Mouse (Mus musculus): ENCODE data around the gene Gtf2h5. TPM values are rescaled to one million over a fixed set of nuclear protein-coding genes. Genes with fewer than 3 reads are reported as not detected.

Gtf2h5 gene
- total RNA-seq (2021): 10 to 100 TPM; 43.0 to 46.0 TPM
- long read RNA-seq, experiment 1, transcript Gtf2h5-201 (3 exons, 2,245 nt): major isoform, 144 of 159 reads
- long read RNA-seq, experiment 1, partial matches to known transcripts: 15 of 159 reads
- long read RNA-seq, experiment 1, other reads (novel, unspliced or antisense): 0 of 159 reads
- long read RNA-seq, experiment 2, transcript Gtf2h5-201 (3 exons, 2,245 nt): major isoform, 172 of 201 reads
- long read RNA-seq, experiment 2, partial matches to known transcripts: 1 of 201 reads
- long read RNA-seq, experiment 2, other reads (novel, unspliced or antisense): 26 of 201 reads

DNA sequence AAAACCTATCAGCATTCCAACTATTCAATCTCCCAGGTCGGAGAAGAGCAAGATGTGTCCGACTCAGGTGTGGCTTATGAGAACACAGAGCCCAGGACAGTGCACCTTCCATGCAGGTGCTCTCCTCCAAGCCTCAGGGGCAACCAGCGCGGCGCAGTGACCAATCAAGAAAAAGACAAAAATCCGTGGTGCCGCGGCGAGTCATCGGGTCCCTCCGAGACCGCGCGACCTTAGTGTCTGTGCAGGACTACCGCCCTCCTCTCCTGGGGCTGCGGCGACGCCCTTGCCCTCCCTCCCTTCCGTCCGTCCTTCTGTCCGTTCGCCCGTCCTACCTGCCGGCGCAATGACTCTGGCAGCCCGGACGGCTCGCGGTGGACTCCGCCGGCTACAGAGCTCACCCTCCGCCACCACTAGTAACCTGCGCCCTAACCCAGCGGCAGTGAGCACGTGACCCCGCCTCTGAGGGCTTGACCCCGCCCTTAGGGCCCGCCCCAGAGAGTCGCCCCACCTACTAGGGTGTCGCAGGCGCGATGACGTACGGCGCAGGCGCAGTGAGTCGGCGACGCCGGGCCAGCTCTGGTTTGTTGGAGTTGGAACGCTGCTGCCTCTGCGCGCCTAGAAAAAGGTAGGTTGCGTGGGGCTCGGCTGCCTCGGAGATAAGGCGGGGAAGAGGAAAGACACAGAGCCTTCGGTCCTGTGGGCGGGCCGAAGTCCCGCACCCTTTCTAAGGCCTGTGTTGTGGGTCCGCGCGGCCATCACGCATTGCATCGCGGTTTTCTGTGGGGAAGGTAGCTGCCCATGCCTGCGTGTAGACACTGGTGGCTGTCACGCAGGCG, at the start of gene Gtf2h5, which contains the start of gene Serac1:
Gene Gtf2h5 (plus strand): TSS at position 500 of the 836 bp plus-strand sequence.
Gene Serac1 (minus strand): TSS at position 455 of the 836 bp plus-strand sequence.
- intact Hi-C loops (cut with DNase I): no loop called here
- peak; percentile 97 for DNase-seq

DNA sequence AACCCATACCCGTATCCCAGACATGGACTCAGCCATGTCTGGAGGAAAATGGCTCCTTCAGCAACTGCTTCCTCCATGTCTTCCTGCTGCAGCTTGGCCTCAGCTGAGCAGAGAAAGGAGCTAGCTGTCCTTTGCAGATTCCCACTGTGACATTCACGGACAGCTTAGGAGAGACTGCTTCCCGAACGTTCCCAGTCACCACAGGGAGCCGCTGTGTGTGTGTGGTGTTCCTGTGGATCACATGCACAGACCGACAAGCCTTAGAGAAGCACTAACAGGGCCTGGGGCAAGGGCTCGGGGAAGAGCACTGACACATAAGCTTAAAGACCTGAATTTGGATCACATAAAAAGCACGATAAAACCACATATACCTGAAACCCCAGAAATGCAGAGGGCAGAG, 43.9 kb upstream of the Gtf2h5 start:
- DNase-seq: no peak
- intact Hi-C loops (cut with DNase I): no loop called here

DNA sequence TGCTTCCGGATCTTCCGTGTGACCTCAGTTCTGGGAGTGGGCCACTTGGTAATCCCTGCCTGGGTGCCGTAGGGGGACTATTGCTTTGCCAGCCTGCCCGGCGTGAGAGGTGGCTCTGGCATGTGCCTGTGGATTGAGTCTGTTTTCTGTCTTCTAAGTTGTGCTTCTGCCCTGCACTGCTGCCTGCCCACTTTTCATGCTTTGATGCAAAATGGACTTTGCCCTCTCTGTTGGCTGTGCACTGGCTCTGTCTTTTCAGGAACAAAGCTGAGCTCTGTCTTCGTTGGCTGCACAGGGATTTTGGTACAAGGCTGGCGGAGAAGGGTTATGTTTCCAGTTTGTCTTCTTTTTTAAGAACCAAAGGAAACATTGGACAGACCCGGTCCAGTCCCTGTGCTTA, 43.1 kb upstream of the Gtf2h5 start:
- DNase-seq: no peak
- intact Hi-C loops (cut with DNase I): no loop called here

DNA sequence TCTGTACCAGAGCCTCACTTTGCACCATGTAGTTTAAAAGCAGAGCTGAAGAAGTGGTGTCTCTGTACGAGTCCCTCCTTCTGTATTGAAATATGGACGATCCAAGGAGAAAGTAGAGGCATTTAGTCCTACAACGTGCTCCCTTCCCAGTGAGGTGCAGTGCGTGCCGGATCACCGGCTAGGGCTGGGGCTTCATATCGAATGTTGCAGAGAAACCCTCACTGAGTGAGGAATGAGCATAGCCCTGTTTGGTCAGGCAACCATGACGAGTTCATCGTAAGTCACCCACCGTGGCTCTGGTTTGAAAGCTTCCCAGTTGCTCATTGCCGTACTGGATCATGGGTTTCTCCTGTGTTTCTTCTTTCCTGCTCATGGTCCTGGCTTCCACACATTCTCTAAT, 42.7 kb upstream of the Gtf2h5 start:
- intact Hi-C loops (cut with DNase I): no loop called here
- no peak for DNase-seq

DNA sequence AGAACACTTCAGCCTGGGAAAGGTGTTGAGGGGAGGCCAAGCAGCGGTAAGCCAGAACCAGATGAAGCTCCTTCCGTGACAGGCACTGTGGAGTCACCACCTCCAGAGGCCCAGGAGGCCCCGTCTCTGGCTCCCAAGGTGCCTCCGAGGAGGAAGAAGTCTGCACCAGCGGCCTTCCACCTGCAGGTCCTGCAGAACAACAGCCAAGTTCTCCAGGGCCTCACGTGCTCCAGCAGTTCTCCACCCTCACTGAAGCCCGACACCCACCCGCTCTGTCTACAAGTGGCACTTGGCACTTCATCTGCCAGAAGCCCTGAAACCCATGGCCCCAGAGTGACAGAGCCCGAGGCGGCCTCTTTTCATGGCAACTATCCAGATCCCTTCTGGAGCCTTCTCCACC, 42.1 kb upstream of the Gtf2h5 start:
- intact Hi-C loops (cut with DNase I): no loop called here
- no peak for DNase-seq

DNA sequence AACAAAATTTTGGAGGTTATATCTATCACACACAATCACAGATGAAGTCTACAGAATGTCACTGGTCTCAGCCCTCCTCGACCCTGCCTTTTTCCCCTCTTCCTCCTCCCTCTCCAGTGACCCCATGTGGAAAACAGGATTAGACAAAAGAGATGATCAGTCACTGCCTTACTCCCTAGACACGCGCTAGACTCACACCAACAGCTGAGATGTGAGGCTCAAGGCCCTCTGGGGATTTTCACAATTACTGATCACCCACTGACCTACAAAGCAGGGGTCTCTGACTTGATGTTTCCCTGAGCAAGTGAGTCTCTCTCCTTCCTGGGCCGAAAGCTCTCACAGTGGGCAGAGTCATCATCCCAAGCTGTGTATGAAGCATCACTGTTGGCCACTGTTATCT, 26.8 kb upstream of the Gtf2h5 start:
- DNase-seq: no peak
- intact Hi-C loops (cut with DNase I): no loop called here

DNA sequence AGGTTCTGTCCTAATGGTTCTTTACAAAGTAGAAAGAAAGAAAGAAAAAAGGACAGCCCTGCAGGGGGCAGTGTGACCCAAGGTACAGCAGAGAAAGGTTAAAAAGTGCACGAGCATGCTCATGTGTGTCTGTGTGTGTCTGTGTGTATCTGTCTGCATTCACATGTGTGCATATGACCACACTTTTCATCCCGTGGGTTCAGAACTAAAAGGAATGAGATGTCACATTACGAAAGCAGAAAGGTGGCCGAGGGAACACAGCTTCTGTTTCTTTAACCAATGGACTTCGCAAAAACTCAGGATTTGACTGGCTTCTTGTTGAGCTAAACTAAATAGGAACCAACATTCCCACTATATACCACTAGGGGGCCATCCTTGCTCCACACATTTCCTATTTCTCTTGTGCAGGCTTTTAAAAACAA, 24.6 kb upstream of the Gtf2h5 start:
- intact Hi-C loops (cut with DNase I): no loop called here
- DNase-seq: no peak

DNA sequence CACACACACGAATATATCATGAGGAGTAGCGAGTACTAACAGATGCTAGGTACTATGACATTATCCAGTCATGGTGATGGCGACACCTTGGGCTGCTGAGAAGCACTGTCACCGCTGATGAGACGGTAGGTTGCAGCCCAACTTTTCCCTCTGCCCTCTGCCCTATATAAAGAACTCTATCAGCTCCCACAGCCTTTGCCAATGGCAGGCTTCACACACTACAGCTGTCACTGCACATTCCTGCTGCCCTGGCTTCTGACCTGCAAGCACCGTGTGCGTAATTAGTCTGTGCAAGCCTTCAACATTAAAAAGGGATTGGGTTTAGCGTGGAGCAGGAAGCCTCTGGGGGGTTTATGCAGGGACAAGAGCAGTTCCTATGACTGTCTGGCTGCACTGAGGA, 16.8 kb upstream of the Gtf2h5 start:
- no peak for DNase-seq
- intact Hi-C loops (cut with DNase I): no loop called here

DNA sequence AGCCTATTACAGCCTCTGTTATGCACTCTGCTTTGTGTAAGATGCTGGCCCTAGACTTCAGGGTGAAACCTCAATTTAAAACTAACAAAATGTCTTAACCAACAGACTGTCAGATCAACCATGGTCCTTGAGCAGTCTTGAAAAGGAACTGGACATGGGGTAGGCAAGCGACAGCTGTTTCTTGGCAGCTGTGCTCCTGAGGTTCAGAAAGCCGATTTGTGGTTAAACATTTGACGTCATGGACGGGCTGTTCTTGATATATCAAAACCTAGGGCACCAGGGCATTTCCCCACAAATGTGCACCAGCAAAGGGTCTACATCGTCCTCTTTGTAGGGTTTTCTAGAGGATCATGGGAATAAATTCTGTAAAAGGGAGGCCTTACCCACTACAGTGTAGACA, 16.1 kb upstream of the Gtf2h5 start:
- DNase-seq: no peak
- intact Hi-C loops (cut with DNase I): no loop called here

DNA sequence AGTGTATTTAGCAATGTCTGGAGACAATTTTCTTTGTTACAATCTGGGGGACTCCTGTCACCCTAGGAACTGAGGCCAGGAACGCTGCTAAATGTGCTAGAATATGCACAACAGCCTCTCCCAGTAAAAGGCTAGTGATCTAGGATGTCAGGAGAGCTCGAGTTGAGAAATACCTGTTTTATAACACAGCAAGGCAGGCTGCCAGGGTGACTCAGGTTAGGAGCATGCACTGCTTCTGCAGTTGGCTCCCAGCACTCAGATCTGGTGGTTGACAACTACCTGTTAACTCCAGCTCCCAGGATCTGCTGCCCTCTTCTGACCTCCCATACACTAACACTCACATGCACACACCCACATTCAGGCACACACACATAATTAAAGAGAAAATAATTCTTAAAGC, 13.6 kb upstream of the Gtf2h5 start:
- DNase-seq: no peak
- intact Hi-C loops (cut with DNase I): no loop called here

DNA sequence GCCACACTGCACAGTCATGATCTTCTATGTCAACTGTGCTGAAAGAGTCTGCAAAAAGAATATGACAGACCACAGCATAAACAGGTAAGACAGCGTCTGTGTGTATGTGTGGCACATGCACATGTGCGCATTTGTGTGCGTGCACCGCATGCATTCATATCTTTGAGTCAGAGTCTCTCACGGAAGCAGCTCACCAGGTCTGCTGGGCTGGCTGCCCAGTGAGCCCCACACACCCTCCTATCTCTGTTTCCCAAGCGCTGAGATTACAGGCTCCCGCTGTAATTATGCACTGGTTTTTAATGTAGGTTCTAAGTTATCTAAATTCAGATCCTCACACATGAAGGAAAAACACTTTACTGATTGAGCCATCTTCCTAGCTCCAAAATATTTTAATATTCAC, 12.0 kb upstream of the Gtf2h5 start:
- intact Hi-C loops (cut with DNase I): no loop called here
- DNase-seq: no peak

DNA sequence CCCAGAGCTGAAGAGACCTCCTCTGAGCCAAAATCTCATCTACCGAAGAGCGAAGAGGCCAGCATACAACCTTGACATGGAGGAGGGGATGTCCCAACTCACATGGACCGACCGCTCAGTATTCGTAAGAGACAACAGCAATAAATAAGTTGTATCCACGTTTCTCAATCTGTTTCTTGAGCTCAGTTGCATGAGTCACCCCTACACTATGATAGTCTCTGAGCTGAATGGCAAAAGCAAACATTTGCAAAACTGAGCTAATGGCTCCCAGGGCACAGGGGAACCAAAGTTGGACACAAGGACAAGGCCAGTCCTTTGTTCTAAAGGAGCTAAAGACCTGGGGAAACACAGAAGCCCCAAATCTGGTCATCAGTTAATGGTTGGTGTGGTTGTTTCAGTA, 9.7 kb upstream of the Gtf2h5 start:
- no peak for DNase-seq
- intact Hi-C loops (cut with DNase I): no loop called here

DNA sequence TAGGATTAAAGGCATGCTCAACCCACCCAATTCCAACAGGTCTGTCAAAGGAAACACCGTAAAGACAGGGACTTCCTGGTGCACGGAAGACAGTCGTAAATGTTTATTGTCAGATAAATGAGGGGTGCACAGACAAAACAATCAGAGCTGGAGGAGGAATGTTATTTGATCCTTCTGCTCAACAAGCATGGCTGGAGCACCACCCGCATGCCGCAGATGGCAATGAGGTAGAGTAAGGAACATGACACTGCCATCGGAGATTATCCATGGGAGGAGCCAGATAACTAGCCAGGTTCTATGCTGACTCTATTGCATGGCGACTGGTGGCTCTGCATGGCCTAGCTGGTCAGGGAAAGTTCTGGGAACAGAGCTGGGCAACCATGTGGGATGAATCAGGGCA, 6.2 kb upstream of the Gtf2h5 start:
- intact Hi-C loops (cut with DNase I): no loop called here
- no peak for DNase-seq

DNA sequence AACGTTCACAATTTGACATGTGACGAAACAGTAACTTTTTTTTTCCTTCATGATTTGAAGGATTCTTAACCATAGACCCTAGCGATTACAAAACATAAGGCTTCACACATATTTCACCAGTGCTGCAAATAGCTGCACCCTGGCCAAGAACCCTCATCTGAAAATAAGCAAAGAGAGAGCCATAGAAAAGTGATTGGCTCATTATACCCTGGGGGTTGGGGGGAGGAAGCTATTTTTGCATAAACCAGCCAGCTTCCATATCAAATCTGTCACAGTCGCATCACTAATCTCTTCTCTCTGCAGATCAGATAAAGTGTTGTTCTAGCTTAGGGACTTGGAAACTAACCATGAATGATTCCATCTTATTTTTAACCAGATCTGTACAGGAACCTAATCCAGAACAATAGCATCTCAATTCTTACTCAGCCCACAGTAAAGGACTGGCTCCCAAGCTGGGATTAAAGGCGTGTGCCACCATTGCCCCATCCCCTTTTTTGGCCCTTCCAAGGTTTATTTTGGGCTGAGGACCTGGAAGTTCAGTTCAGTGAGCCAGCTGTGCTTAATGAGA, 3.8 kb downstream of the Gtf2h5 start:
- intact Hi-C loops (cut with DNase I): no loop called here
- DNase-seq: no peak

DNA sequence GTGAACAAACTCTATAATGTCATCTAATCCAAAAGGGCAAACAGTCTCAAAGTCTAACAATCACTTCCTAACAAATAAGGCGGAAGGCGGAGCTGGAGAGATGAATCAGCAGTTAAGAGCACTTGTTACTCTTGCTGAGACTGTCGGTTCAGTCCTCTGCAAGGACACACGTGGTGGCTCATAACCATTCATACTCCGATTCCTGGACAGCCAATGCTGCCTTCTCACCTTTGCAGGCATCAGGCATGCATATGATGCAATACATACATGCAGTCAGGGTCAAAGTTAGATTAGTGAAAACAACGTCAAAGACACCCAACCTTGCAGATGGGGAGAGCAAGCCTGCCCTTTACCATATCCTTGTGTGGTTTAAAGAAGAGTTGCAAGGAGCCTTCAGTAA, 12.0 kb downstream of the Gtf2h5 start:
- DNase-seq: no peak
- intact Hi-C loops (cut with DNase I): no loop called here

DNA sequence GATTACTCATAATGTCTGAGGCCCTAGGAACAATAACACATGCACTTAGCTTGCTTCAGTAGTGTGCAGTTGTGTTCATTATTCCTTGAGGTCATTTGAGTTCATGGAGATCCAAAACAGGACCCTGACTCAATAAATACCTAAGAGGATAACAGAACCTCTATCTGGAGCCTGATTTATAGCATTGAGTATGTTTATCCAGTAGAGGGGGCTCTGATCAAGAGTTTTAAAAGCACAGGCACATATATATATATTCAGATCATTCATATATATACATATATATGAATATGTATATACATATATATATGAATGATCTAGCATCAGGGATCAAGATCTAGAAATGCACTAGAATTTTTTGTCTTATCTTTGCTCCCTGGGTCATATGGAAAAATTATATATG, 16.0 kb downstream of the Gtf2h5 start:
- no peak for DNase-seq
- intact Hi-C loops (cut with DNase I): no loop called here

DNA sequence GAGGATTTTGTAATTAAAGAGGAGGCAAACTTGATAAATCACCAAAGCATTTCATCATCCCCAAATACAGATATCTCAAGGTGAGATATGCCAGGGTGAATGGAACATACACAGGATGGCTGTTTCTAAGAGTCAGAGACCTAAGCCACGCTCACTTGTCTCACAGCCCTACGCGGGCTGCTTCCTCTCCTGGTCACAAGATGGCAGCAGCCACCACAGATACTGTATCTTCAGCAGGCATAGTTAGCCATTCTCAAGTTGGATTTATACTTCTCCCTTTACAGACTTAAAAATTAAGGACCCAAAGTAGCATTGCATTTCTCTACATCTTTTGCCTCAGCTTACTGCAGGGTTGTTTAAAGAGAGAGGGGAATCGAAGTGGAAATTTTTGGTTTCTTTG, 18.3 kb downstream of the Gtf2h5 start:
- DNase-seq: peak in 1 of 2 experiments; percentile 40
- intact Hi-C loops (cut with DNase I): no loop called here

DNA sequence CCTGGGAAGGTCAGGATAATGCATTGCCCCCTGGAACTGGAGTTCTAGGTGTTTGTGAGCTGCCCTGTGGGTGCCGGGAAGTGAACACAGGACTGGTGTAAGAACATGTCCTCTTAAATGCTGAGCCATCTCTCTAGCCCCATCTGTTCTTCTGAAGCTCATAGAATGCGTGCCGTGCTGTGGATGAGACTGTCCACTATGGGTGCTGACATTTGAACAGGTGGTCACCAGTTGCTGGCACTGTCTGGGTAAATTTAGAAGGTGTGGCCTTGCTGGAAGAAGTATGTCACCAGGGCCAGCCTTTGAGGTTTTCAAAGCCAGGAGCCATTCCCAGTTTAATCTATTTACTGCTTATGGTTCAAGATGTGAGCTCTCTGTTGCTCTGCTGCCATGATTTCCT, 22.7 kb downstream of the Gtf2h5 start:
- DNase-seq: no peak
- intact Hi-C loops (cut with DNase I): no loop called here

DNA sequence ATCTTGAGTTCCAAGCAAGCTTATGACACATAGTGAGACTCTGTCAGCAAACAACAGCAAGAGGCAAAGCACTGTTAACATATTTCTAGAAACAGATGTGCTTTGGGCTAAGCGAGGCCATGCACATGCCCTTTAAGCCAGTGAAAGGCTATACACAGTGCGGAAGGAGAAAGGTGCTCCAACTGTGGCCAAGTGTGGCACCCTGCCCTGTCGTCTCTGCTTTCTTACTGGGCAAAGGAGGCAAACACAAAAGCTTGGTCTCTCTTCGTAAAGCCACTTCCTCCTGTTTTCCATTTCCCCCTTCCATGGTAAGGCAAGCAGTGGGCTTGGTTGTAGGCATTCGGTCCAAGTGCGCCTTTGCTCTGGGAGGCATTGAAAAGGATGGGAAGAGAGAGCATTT, 24.0 kb downstream of the Gtf2h5 start:
- intact Hi-C loops (cut with DNase I): no loop called here
- DNase-seq: no peak

DNA sequence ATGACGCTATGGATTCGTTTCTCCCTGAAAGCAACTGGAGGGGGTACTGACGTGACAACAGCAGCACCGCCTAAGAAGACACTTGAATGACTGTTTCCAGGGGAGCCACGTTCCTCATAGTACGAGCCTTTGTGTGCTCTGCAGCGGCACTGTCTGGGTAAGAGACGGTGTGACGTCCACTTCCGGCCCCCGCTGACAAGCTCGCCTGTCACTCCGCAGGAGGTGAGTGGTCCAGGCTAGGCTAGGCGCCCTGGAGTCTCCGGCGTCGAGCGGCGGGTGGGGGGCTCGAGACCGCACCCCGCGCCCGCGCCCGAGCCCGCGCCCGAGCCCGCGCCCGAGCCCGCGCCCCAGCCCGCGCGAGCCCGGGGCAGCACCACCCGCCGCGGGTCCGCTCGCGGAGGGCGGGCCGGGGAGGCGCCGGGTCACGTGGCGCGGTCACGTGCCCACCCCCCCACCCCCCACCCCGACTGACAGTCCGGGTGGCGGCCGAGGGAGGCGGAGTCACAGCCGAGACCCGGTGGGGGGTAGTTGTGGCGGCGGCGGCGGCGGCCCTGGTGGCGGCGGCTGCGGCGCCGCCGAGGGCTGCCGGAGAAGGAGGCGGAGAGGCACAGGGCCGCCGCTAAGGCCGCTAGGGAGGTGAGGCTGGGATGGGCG, 26.9 kb downstream of the Gtf2h5 start, which contains the start of gene Tulp4:
Gene Tulp4 (plus strand): TSS at position 77 of the 654 bp plus-strand sequence.
- intact Hi-C loops (cut with DNase I): loop anchor here (5.0 kb wide), 1 partner anchor 51 kb away; no protein-coding TSS in a partner anchor

More for the DNA sequence above, 26.9 kb downstream of the Gtf2h5 start, which contains the start of gene Tulp4:
- DNase-seq: peak; percentile 78 to 81
